Mouse (Mus musculus) ES-Bruce4 (cell line): ENCODE data around the gene 1700012B07Rik. TPM values are rescaled to one million over a fixed set of nuclear protein-coding genes. Genes with fewer than 3 reads are reported as not detected.
A peak's percentile ranks its signal among the peaks of the same experiment; 100 is the strongest.

Experiments
- H3K27ac ChIP-seq: 2 replicates; pipeline ENCODE4 v1.5.1; 2012; ENCODE audit warnings: low read length, inconsistent platforms; ENCODE audit not compliant: insufficient read depth
- H3K27me3 ChIP-seq: 2 replicates; pipeline ENCODE4 v1.6.1; 2012; ENCODE audit warnings: mild to moderate bottlenecking, low read length, inconsistent platforms; ENCODE audit not compliant: control insufficient read depth, poor library complexity, insufficient read depth, severe bottlenecking
- H3K36me3 ChIP-seq: 2 replicates; pipeline ENCODE4 v1.6.1; 2012; ENCODE audit warnings: inconsistent platforms, mild to moderate bottlenecking, low read length, moderate library complexity; ENCODE audit not compliant: control insufficient read depth, poor library complexity, insufficient read depth, severe bottlenecking
- H3K4me1 ChIP-seq: one replicate; pipeline ENCODE4 v1.8.1; 2011; ENCODE audit warnings: low read length; ENCODE audit not compliant: control insufficient read depth, insufficient read depth
- H3K4me3 ChIP-seq: 2 replicates; pipeline ENCODE4 v1.5.1; 2011; ENCODE audit warnings: low read depth, mild to moderate bottlenecking, low read length
- H3K9ac ChIP-seq: 2 replicates; pipeline ENCODE4 v1.6.1; 2012; ENCODE audit warnings: low read depth, mild to moderate bottlenecking, inconsistent platforms; ENCODE audit not compliant: poor library complexity, severe bottlenecking
- H3K9me3 ChIP-seq: replicated peaks from 2 replicates; pipeline ENCODE4 v1.6.1; 2012; ENCODE audit warnings: mild to moderate bottlenecking, low read length, inconsistent platforms; ENCODE audit not compliant: control insufficient read depth, poor library complexity, insufficient read depth, severe bottlenecking
- CTCF ChIP-seq: IDR thresholded peaks from one replicate; pipeline ENCODE4 v1.8.1; 2011; ENCODE audit warnings: low read depth, low read length
- EP300 ChIP-seq: IDR thresholded peaks from 2 replicates; pipeline ENCODE4 v1.6.1; 2011; ENCODE audit warnings: low read depth, low read length; ENCODE audit not compliant: insufficient read depth
- POLR2A ChIP-seq: IDR thresholded peaks from one replicate; pipeline ENCODE4 v1.8.1; 2011; ENCODE audit warnings: low read length; ENCODE audit not compliant: insufficient read depth
- polyA plus RNA-seq: library from polyadenylated mRNA; stranded (reverse); fragments of >200 nt; gene quantifications from 2 replicates; pipeline ENCODE4 v1.2.4, GENCODE M21; 2011; ENCODE audit warnings: low read depth; ENCODE audit not compliant: missing spikeins, insufficient read depth, insufficient read length

The 1700012B07Rik gene
- polyA plus RNA-seq, 1 experiment = not detected

DNA sequence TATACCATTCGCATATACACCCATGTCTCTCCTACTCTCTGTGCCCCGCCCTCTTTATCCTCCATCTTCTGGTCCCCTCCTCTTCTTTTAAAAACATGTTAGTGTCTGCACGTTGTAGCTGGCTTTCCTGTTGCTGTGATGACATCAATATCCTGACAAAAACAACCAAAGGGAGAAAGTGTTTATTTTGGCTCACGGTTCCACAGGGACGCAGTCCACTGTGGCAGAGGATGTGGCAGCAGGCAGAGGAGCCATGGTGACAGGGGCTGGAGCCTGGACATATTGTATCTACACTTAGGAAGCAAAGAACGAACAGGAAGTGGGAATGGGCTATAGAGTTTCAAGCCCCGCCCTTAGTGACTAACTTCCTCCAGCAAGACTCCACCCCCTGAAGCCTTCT is 36.1 kb upstream of the 1700012B07Rik start:
- Histone ChIP-seq H3K36me3 (no peaks in the 10 kb centered on the region), H3K27me3 (no peaks in the 10 kb centered on the region), H3K9me3 (no peaks in the 10 kb centered on the region), H3K4me3 (no peak overlapping the region), H3K4me1 (no peaks in the 10 kb centered on the region), H3K9ac (no peak overlapping the region), H3K27ac (no peak overlapping the region)
- TF ChIP-seq POLR2A (no peak), EP300 (no peak), CTCF (no peak)

DNA sequence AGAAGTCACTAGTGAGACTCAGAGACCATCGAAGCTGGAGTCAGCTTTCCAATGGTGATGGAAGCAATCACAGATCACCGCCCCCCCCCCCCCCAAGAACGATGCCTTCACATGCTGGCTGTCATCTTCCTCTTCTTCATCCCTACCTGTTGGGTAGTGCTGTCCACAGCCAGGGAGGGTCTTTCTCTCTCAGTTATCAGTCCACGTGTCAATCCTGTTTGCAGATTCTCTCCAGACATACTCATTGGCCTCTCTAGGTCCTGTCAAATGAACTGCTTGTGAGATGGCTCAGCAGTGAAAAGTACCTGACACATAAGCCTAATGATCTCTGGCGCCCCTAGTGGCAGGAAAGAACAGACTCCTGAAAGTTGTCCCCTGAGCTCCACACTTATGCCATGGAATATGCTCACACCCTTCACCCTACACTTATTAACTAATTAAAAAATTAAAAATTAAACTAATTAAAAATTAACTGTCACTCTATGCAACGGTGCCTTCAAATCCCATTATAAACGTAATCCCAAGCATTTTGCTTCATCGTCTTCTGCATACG is 35.4 kb upstream of the 1700012B07Rik start:
- H3K9me3 ChIP-seq = no peaks in the 10 kb centered on the region
- H3K27me3 ChIP-seq = no peaks in the 10 kb centered on the region
- no peak overlapping the region for H3K27ac ChIP-seq
- no peak overlapping the region for H3K4me3 ChIP-seq
- no peak overlapping the region for H3K9ac ChIP-seq
- H3K4me1 ChIP-seq = no peaks in the 10 kb centered on the region
- TF ChIP-seq CTCF (peak; percentile 36), POLR2A (no peak)
- no peaks in the 10 kb centered on the region for H3K36me3 ChIP-seq

DNA sequence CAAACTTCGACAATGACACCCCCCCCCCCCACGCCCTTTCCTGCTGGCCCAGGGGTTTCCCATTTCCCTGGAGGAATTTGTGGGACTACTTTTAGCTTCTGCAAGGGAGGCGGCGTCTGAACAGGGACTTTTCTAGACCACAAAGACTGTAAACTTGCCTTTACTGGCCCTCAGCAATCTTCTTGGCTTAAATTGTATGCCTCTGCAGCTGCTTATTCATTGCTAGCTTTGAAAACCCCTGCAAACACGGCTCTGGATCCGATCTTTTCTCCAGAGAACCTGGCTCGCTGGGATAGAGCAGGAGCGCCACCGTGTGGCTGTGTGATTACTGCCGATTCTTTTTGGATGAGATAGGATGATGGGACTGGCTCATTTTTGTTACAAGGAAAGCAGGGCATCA is 32.7 kb upstream of the 1700012B07Rik start:
- TF ChIP-seq POLR2A (no peak), CTCF (peak; percentile 91), EP300 (0 out of 2 replicates have a peak, but pooled peaks have one; percentile 27)
- Histone ChIP-seq H3K4me1 (no peaks in the 10 kb centered on the region), H3K27ac (no peak overlapping the region), H3K4me3 (no peak overlapping the region; the same call in 1 of the 2 replicates), H3K9me3 (no peaks in the 10 kb centered on the region), H3K27me3 (no peaks in the 10 kb centered on the region), H3K9ac (peak overlapping the region; percentile 57), H3K36me3 (no peaks in the 10 kb centered on the region)

DNA sequence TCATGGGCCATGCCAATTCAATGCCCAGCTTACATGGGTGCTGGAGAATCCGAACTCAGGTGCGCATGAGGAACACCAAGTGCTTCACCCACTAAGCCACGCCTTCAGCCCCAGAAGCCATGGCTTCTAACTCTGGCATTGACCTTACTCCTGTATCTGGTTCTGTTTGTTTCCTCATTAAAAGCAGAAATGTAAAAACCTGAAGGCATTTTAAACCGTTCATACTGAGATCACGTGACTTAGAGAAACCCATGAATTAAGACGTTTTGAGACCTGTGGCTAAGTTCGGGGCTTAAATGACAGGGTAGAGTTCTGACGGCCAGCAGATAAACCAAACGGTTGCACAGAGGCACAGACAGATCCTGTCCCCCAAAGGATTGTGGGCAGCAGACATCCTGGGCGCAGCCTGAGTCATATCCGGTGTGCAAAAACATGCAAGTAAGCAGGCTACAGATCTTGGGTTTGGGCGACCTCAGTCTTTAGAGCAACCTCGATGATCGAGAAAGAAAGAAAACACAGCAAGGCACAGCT is 32.2 kb upstream of the 1700012B07Rik start:
- no peaks in the 10 kb centered on the region for H3K36me3 ChIP-seq
- TF ChIP-seq POLR2A (no peak), EP300 (no peak), CTCF (no peak)
- no peak overlapping the region for H3K27ac ChIP-seq
- H3K9me3 ChIP-seq = no peaks in the 10 kb centered on the region
- H3K27me3 ChIP-seq = no peaks in the 10 kb centered on the region
- H3K4me1 ChIP-seq = no peaks in the 10 kb centered on the region
- H3K4me3 ChIP-seq = no peak overlapping the region
- H3K9ac ChIP-seq = peak overlapping the region; percentile 57

DNA sequence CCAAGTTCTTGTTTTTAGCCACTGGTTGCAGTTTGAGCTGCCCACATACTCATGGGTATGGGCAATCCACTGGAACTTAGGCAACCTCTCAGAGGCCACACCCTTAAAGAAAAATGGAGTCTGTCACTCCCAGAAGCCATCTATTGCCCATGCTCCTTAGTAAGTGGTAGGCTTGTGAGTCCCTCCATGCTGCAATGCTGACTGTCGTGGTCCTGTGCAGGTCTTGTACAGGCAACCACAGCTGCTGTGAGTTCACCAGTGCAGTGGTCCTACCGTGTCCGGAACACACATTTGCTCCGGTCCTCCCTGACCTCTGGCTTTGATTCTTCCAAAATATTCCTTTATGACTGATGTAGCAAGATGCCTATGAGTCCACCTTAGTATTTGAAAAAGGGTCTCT is 31.6 kb upstream of the 1700012B07Rik start:
- Histone ChIP-seq H3K4me1 (no peaks in the 10 kb centered on the region), H3K9me3 (no peaks in the 10 kb centered on the region), H3K27me3 (no peaks in the 10 kb centered on the region), H3K4me3 (no peak overlapping the region), H3K9ac (no peak overlapping the region), H3K36me3 (no peaks in the 10 kb centered on the region), H3K27ac (no peak overlapping the region)
- TF ChIP-seq CTCF (no peak), POLR2A (no peak), EP300 (no peak)

DNA sequence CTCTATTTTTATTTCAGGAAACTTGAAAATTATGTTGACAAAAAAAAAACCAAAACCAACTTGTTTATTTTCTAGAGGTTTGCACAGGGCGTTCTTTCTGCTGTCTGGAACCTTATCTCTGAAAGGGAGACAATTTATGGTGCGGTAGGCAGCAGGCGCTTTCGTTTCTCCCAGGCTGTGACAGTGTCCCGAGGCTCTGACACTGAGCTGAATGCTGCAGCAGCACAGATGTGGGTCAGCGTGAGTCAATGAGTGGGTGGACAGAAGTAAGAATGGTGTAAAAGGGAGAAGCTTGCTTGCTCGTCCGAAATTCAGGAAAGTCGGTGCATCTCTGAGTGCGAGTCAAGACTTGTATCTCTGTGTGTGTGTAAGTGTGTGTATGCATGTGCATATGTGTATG is 29.2 kb upstream of the 1700012B07Rik start:
- Histone ChIP-seq H3K4me3 (no peak overlapping the region), H3K4me1 (no peaks in the 10 kb centered on the region), H3K9me3 (no peaks in the 10 kb centered on the region), H3K27ac (no peak overlapping the region), H3K27me3 (no peaks in the 10 kb centered on the region), H3K36me3 (no peaks in the 10 kb centered on the region), H3K9ac (no peak overlapping the region)
- TF ChIP-seq CTCF (no peak), POLR2A (no peak), EP300 (no peak)
